Mouse (Mus musculus) hindbrain, postnatal 0 days (tissue): ENCODE measurements around the gene Umod. TPM values are rescaled to one million over a fixed set of nuclear protein-coding genes. Genes with fewer than 3 reads are reported as not detected.

ENCODE experiments used
- ATAC-seq: fragments of 200-750 bp; cut with Nextera tagmentation; 2 replicates; pipeline ENCODE4 v1.8.0; 2017; ENCODE audit warnings: mild to moderate bottlenecking, moderate TSS enrichment, moderate library complexity
- DNase-seq: peaks from one replicate; pipeline ENCODE4 v3.0.0-alpha.2; 2015; ENCODE audit warnings: low spot score
- H3K27ac ChIP-seq: fragments of 300-500 bp; sonication (generic); 2 replicates; pipeline ENCODE4 v1.5.1; 2014; ENCODE audit warnings: mild to moderate bottlenecking
- H3K27me3 ChIP-seq: fragments of 300-500 bp; sonication (generic); 2 replicates; pipeline ENCODE4 v1.6.1; 2014; ENCODE audit warnings: low read length, mixed read lengths; ENCODE audit not compliant: insufficient read depth
- H3K36me3 ChIP-seq: fragments of 300-500 bp; sonication (generic); 2 replicates; pipeline ENCODE4 v1.6.1; 2014; ENCODE audit warnings: low read length, mixed read lengths; ENCODE audit not compliant: insufficient read depth
- H3K4me1 ChIP-seq: fragments of 300-500 bp; sonication (generic); 2 replicates; pipeline ENCODE4 v1.6.1; 2014; ENCODE audit warnings: antibody characterized with exemption, low read length, mixed read lengths; ENCODE audit not compliant: insufficient read depth
- H3K4me2 ChIP-seq: fragments of 300-500 bp; sonication (generic); 2 replicates; pipeline ENCODE4 v1.6.1; 2014; ENCODE audit warnings: low read depth, mild to moderate bottlenecking, low read length, moderate library complexity, mixed read lengths
- H3K4me3 ChIP-seq: fragments of 300-500 bp; sonication (generic); 2 replicates; pipeline ENCODE4 v1.5.1; 2014; ENCODE audit warnings: low read length
- H3K9ac ChIP-seq: fragments of 300-500 bp; sonication (generic); replicated peaks from 2 replicates; pipeline ENCODE4 v1.6.1; 2014; ENCODE audit warnings: mild to moderate bottlenecking, low read length, moderate library complexity, mixed read lengths
- H3K9me3 ChIP-seq: fragments of 300-500 bp; sonication (generic); 2 replicates; pipeline ENCODE4 v1.6.1; 2016; ENCODE audit warnings: low read length, mixed read lengths
- CTCF ChIP-seq: IDR thresholded peaks from 2 replicates; pipeline ENCODE4 v1.5.1; 2016; ENCODE audit warnings: antibody characterized with exemption, control low read depth, low read depth
- WGBS: fragments of 180-500 bp; shearing (Covaris S2); extraction: QIAGEN DNeasy Blood & Tissue Kit; methylation state at CpG from one replicate; pipeline ENCODE4 v1.1.7; 2014; 5-methylcytosine and 5-hydroxymethylcytosine counted together
- polyA plus RNA-seq: library from polyadenylated mRNA; unstranded; fragments of >200 nt; fragmentation: Nextera tagmentation; extraction: Ambion mirVana; gene quantifications from 2 replicates; pipeline ENCODE4 v1.2.1, GENCODE M21; 2015
- total RNA-seq: library from RNA; depleted of rRNA; stranded (reverse); fragments of >200 nt; gene quantifications from 2 replicates; pipeline ENCODE4 v1.2.3, GENCODE M21; 2014

Gene Umod
- total and polyA plus RNA-seq, 2 experiments from 2014 or later = not detected

- WGBS = 91% methylated on average over 1 of the region's 1 CpGs
- no peak for ATAC-seq
- no peak overlapping the region for H3K27ac ChIP-seq
Observed at GRCm38 (mm10) chr7:119522385-119522784, 43.3 kb upstream of the Umod start.

GRCm38 (mm10) chr7:119521816-119522215 is 42.7 kb upstream of the Umod start:
- no peak overlapping the region for H3K9ac ChIP-seq
- H3K27ac ChIP-seq = no peak overlapping the region
- H3K27me3 ChIP-seq = no peaks in the 10 kb centered on the region
- no peak for TF ChIP-seq CTCF
- WGBS = 82% methylated on average over 3 of the region's 3 CpGs
- DNase-seq (no peak), ATAC-seq (no peak)
- no peak overlapping the region for H3K4me2 ChIP-seq
- no peaks in the 10 kb centered on the region for H3K36me3 ChIP-seq
- no peaks in the 10 kb centered on the region for H3K4me1 ChIP-seq
- H3K4me3 ChIP-seq = no peak overlapping the region
- H3K9me3 ChIP-seq = no peaks in the 10 kb centered on the region

More at GRCm38 (mm10) chr7:119522385-119522784, 43.3 kb upstream of the Umod start:
- Histone ChIP-seq H3K36me3 (no peaks in the 10 kb centered on the region), H3K9ac (no peak overlapping the region), H3K4me1 (no peaks in the 10 kb centered on the region; the same call in 1 of the 2 replicates), H3K27me3 (no peaks in the 10 kb centered on the region), H3K4me3 (no peak overlapping the region), H3K9me3 (no peaks in the 10 kb centered on the region), H3K4me2 (no peak overlapping the region)
- no peak for DNase-seq
- TF ChIP-seq CTCF = no peak

GRCm38 (mm10) chr7:119519654-119520053 is 40.6 kb upstream of the Umod start:
- H3K27me3 ChIP-seq = no peaks in the 10 kb centered on the region
- H3K27ac ChIP-seq = no peak overlapping the region
- TF ChIP-seq CTCF = peak; percentile 94
- H3K9me3 ChIP-seq = no peaks in the 10 kb centered on the region
- DNase-seq (peak; percentile 77), ATAC-seq (peak; percentile 59; the same call in 1 of the 2 replicates)
- H3K4me2 ChIP-seq = no peak overlapping the region
- no peaks in the 10 kb centered on the region for H3K4me1 ChIP-seq
- no peaks in the 10 kb centered on the region for H3K36me3 ChIP-seq
- 60% methylated on average over 5 of the region's 5 CpGs for WGBS
- H3K4me3 ChIP-seq = no peak overlapping the region
- H3K9ac ChIP-seq = no peak overlapping the region

- TF ChIP-seq CTCF = no peak
- WGBS = 74% methylated on average over 5 of the region's 5 CpGs
- Histone ChIP-seq H3K36me3 (no peaks in the 10 kb centered on the region), H3K9ac (no peak within 1 kb of the TSS), H3K4me1 (no peaks in the 10 kb centered on the region), H3K9me3 (no peaks in the 10 kb centered on the region), H3K4me3 (no peak within 1 kb of the TSS), H3K27me3 (no peaks in the 10 kb centered on the region), H3K27ac (no peak within 1 kb of the TSS), H3K4me2 (no peak within 1 kb of the TSS)
- DNase-seq (no peak), ATAC-seq (no peak)
Observed at GRCm38 (mm10) chr7:119519163-119519562, 40.1 kb upstream of the Umod start, which contains the start of gene Acsm5. Acsm5 (plus strand) TSS chr7:119519463.

GRCm38 (mm10) chr7:119516272-119516558 is 37.1 kb upstream of the Umod start:
- no peaks in the 10 kb centered on the region for H3K9me3 ChIP-seq
- no peak for ATAC-seq
- no peak overlapping the region for H3K9ac ChIP-seq
- DNase-seq = no peak
- H3K4me3 ChIP-seq = no peak overlapping the region
- no peaks in the 10 kb centered on the region for H3K4me1 ChIP-seq
- TF ChIP-seq CTCF = no peak
- H3K27ac ChIP-seq = no peak overlapping the region
- H3K4me2 ChIP-seq = no peak overlapping the region
- no peaks in the 10 kb centered on the region for H3K36me3 ChIP-seq
- 78% methylated on average over 7 of the region's 7 CpGs for WGBS
- no peaks in the 10 kb centered on the region for H3K27me3 ChIP-seq

GRCm38 (mm10) chr7:119515492-119516271 is 36.6 kb upstream of the Umod start:
- no peak overlapping the region for H3K9ac ChIP-seq
- no peak overlapping the region for H3K4me3 ChIP-seq
- no peaks in the 10 kb centered on the region for H3K4me1 ChIP-seq
- peak; percentile 77 for DNase-seq
- no peaks in the 10 kb centered on the region for H3K36me3 ChIP-seq
- 66% methylated on average over 10 of the region's 10 CpGs for WGBS
- H3K4me2 ChIP-seq = no peak overlapping the region
- no peaks in the 10 kb centered on the region for H3K9me3 ChIP-seq
- no peak overlapping the region for H3K27ac ChIP-seq
- no peaks in the 10 kb centered on the region for H3K27me3 ChIP-seq
- TF ChIP-seq CTCF = peak; percentile 86
- 0 out of 2 replicates have a peak, but pooled peaks have one; percentile 38 for ATAC-seq

GRCm38 (mm10) chr7:119513056-119513455 is 34.0 kb upstream of the Umod start:
- no peak for ATAC-seq
- Histone ChIP-seq H3K4me1 (no peaks in the 10 kb centered on the region), H3K4me3 (no peak overlapping the region), H3K4me2 (no peak overlapping the region), H3K27me3 (no peaks in the 10 kb centered on the region), H3K36me3 (no peaks in the 10 kb centered on the region), H3K9me3 (no peaks in the 10 kb centered on the region), H3K27ac (no peak overlapping the region), H3K9ac (no peak overlapping the region)
- DNase-seq = peak; percentile 78
- TF ChIP-seq CTCF = peak; percentile 90
- 31% methylated on average over 7 of the region's 7 CpGs for WGBS
